Mouse (Mus musculus): ENCODE measurements around the gene Hsf2bp.
A peak's percentile ranks its signal among the peaks of the same experiment; 100 is the strongest.

Hsf2bp gene

DNA sequence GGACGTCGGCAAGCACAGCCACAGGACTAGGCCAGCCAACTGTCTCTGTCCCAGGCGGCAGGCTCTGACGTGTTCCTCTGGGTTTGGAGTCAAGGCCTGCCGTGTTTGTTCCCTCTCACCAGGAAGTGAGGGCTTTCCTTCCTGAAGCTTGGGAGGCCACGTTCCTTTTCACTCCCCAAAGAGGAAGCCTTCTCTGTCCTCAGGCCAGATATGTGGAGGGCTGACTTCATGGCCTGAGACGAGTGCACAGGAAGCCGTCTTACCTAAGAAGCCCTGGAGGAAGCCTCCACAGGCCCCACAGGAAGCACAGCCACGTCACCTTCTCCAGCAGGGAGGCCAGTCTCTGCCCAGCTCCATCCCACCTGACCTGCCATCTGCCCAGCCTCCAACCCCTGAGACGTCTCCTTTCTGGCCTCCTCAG is 130.3 kb downstream of the Hsf2bp start:
- DNase-seq (ENCODE audit: low read depth, low spot score): peak; percentile 76

DNA sequence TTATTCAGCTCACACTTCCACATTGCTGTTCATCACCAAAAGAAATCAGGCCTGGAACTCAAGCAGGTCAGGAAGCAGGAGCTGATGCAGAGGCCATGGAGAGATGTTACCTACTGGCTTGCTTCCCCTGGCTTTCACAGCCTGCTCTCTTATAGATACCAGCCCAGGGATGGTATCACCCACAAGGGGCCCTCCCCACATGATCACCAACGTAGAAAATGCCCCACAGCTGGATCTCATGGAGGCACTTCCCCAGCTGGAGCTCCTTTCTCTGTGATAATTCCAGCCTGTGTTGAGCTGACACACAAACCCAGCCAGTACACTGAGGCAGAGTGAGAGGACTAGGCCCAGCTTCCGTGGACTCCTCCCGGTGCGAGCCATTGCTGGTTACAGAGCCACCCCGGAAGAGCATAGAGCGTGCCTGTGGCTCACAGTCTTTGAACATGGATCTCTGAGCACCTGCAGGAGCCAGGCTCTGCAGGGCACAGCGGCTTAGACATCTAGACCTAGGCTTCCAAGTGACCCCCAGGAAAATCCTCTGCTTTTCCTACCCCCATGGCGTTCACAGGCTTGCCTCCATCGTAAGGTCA is 130.9 kb downstream of the Hsf2bp start:
- no peak for DNase-seq (ENCODE audit: low read depth, low spot score)

DNA sequence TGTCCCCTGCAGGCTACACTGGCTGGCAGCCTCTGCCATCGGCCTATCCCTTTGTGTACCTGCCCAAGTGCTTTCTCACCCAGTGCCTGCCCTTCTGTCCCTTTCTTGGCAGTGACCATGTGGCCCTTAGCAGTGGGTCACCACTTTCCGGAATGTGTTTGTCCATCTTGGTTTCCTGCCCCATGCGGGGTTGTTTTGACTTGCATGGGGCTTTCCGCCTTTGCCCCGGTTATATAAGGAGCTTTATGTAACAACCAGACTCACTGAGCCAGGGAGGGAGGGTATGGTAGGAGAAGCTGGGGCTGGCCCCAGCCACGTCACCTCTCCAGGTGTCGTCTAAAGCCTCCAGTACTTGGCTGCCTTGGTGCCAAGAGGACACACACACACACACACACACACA is 132.1 kb downstream of the Hsf2bp start:
- DNase-seq (ENCODE audit: low read depth, low spot score): no peak

DNA sequence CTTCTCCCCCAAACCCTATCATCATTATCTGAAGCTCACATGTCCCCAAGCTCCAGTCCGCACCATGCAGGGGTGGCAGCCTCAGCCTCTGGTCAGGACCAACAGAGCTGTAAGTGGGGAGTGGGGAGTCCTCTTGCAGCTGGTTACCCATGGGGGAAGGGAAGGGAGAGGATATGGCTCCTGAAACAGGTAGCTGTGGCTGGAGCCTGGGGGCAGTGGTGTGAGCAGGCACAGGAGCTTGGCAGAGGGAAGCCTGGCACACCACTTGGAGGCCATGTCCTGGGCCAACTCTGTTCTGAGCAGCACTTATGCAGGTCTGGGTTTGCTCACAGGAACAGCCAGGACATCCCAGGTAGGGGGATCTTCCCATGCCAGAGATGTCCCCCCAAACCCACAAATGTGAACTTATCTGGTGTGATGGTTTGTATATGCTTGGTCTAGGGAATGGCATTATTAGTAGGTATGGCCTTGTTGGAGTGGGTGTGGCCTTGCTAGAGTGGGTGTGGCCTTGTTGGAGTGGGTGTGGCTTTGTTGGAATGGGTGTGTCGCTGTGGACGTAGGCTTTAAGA is 133.4 kb downstream of the Hsf2bp start:
- no peak for DNase-seq (ENCODE audit: low read depth, low spot score)

DNA sequence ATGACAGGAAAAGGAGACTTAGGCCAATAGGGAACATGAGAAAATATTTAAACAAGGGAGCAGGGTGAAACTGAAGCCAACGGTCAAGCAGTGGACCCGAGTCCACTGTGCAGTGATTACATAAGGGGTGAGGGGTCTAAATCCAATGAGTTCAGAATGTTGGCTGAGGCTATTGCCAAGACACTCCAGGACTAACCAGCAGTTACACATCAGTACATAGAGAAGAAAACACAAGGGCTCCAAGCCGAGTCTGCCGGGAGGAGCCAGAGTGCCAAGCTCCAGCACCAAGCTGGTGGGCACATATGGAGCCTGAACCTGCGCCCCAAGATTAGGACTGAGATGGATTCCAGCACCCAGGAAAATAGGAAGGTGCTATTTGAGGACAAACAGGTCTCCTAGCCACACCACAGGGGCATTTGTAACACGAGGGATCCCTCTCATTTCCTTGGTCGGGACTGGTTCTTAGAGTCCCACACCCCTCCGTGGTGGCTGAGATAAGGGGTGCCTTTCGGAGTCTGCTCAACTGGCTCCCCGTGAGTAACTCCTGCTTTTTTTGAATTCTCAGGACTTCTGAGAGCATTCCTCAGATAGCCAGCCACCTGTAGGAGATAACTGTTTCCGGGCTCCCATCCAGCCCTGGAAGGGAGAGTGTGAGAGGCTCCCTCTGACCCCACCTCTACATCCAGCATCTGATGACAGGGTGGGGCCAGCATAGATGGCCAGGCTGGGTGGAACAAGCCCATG is 134.5 kb downstream of the Hsf2bp start:
- DNase-seq (ENCODE audit: low read depth, low spot score): no peak

GRCm38 (mm10) chr17:31898941-31899340 is 137.2 kb downstream of the Hsf2bp start:
- DNase-seq (ENCODE audit: low read depth, low spot score): no peak

DNA sequence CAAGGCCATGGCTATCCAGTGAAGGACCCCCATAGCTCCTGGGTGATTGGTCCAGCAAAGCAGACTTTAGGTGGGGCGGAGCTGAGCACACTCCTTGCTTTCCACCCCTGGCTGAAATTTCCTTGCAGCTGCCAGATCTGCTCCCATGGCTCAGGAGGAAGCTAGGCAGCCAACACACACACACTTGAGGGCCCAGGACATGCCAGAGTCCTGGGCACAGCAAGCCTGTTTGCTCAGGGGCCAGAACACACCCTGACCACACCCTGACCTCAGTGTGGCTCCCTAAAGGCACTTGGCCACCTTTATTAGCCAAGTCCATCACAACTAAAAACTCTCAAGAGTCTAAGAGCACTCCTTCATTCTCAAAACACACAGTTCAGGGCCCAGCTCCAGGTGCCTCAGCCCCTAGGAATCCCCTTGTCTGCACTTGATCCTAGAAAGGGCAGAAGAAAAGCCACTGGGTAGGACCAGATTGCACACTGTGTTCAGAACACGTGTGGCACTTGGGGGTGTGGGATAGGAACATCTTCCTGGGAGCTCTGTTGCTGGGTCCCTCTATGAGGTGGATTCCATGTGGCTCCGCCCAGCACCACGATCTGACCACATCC is 138.9 kb downstream of the Hsf2bp start:
- DNase-seq (ENCODE audit: low read depth, low spot score): peak; percentile 50

DNA sequence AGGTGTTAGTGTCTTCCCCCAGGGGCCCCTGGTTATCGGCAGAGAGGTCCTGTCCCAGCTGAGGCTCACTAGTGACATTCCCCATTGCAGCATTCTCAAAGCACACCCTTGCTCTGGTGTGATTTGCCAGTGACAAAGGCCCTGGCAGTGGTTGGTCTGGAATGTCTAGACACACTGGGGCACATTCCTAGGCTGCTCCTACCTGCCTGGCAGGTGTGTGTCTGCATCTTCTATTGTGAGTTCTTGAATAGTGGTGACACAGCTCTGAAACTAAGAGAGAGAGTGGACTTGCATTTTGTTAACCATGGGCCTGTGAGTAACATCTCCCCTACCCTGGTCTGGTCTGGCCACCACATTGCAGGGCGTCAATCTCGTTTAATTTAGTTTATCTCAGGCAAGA is 139.4 kb downstream of the Hsf2bp start:
- DNase-seq (ENCODE audit: low read depth, low spot score): no peak

DNA sequence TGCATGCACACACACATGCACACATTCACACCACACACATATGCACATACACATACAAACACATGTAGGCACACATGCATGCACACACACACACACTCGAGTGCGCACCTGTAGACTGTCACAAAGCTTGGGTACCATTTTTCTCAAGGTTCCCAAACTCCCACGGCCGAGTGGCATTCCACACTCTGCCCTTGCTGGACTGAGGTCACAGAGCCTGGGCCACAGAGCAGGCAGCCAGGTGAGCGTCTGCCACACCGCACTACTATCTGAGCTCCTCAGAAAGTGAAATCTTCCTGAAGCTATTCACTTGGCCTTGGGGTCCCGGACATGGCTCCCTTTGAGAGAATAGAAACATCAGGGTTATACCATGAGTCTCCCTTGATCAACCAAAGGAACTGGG is 139.8 kb downstream of the Hsf2bp start:
- no peak for DNase-seq (ENCODE audit: low read depth, low spot score)

Data from skeletal muscle tissue, adult 2 months (tissue).